Mouse (Mus musculus): ENCODE measurements around the gene Apobec1. TPM values are rescaled to one million over a fixed set of nuclear protein-coding genes. Genes with fewer than 3 reads are reported as not detected.
"Not testable (repeated sequence)": the region's sequence is repeated elsewhere in the genome, so short reads cannot be mapped to it uniquely, and the experiment has no call there.

Gene Apobec1
- polyA plus RNA-seq, 1 experiment from 2014 or later, result 5.5 TPM

DNA sequence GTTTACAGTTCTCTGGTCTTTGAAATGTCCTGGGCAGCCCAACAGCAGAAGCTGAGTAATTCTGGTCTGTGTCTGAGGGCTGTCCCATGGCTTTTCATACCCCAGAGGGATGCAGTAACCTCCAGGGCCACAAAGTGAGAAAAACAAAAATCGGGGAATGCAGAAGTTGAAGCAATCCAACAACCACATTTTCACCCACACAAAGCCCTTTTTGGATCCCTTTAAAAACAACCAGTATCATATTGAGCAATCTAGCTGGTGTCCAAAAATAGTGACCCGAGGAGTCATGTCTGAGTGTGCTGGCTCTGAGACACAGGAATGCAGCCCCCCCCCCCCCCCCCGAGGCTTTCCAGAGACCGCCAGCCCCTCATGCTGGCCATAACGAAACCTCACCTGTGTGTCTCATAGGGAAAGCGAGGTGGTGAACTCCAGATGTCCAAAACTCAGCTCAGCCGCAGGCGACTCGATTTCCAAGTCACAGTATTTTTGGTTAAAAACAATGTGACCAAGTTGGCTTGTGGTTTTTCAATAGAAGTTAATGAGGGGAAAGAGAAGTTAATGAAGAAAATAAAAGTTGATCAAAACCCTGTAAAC is 56.9 kb downstream of the Apobec1 start:
- no peaks in the 10 kb centered on the region for H3K4me1 ChIP-seq (ENCODE audit: control insufficient read depth, insufficient read depth, low read length)
- H3K4me2 ChIP-seq (ENCODE audit: low read depth, low read length), result no peak overlapping the region
- H3K9me3 ChIP-seq (ENCODE audit: control insufficient read depth, low read length), result no peaks in the 10 kb centered on the region
- 54% methylated on average over 9 of the region's 9 CpGs for WGBS
- H3K36me3 ChIP-seq (ENCODE audit: control insufficient read depth, insufficient read depth, low read length), result no peaks in the 10 kb centered on the region
- H3K4me3 ChIP-seq (ENCODE audit: low read depth, low read length), result no peak overlapping the region
- no peak for ATAC-seq (ENCODE audit: low read depth)
- no peak overlapping the region for H3K9ac ChIP-seq (ENCODE audit: low read depth, low read length)
- no peak for DNase-seq (ENCODE audit: low spot score)
- H3K27ac ChIP-seq (replicated peaks; ENCODE audit: low read depth, low read length), result no peak overlapping the region
- H3K27me3 ChIP-seq (replicated peaks; ENCODE audit: control insufficient read depth, insufficient read depth, low read length), result no peaks in the 10 kb centered on the region

DNA sequence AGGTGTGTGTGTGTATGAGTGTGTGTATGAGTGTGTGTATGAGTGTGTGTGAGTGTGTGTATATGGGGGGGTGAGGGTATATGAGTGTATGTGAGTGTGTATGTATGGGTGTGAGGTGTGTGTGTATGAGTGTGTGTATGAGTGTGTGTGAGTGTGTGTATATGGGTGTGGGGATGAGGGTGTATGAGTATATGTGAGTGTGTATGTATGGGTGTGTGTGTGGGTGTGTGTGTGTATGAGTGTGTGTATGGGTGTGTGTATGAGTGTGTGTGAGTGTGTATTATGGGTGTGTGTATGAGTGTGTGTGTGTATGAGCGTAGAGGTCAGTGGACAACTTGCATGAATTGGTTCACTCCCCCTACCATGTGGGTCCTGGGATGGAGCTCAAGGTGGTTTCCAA is 57.6 kb downstream of the Apobec1 start:
- DNase-seq (ENCODE audit: low spot score) (no peak), ATAC-seq (ENCODE audit: low read depth) (no peak)
- Histone ChIP-seq H3K4me1 (ENCODE audit: control insufficient read depth, insufficient read depth, low read length) (no peaks in the 10 kb centered on the region), H3K36me3 (ENCODE audit: control insufficient read depth, insufficient read depth, low read length) (no peaks in the 10 kb centered on the region), H3K4me2 (ENCODE audit: low read depth, low read length) (no peak overlapping the region), H3K4me3 (ENCODE audit: low read depth, low read length) (no peak overlapping the region), H3K27ac (replicated peaks; ENCODE audit: low read depth, low read length) (no peak overlapping the region), H3K27me3 (replicated peaks; ENCODE audit: control insufficient read depth, insufficient read depth, low read length) (no peaks in the 10 kb centered on the region), H3K9ac (ENCODE audit: low read depth, low read length) (no peak overlapping the region), H3K9me3 (ENCODE audit: control insufficient read depth, low read length) (no peaks in the 10 kb centered on the region)
- WGBS, result 100% methylated on average over 1 of the region's 1 CpGs

DNA sequence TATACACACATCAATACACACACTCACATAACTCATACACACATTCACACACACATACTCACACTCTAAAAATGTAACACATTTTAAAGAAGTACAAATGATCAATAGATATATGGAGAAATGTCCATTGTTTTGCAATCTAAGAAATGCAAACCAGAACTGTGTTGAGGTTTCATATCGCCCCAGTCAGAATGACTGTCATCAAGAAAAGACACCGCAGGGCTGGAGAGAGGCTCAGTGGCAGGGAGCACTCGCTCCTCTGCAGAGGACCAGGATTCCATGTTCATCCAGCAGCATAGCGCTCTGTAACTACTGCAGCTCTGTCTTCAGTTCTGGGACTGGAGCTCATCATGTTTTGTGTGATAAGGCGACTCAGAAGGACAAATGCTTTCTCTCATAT is 58.7 kb downstream of the Apobec1 start:
- Histone ChIP-seq H3K27me3 (replicated peaks; ENCODE audit: control insufficient read depth, insufficient read depth, low read length) (no peaks in the 10 kb centered on the region), H3K4me2 (ENCODE audit: low read depth, low read length) (no peak overlapping the region), H3K4me3 (ENCODE audit: low read depth, low read length) (no peak overlapping the region), H3K4me1 (ENCODE audit: control insufficient read depth, insufficient read depth, low read length) (no peaks in the 10 kb centered on the region), H3K9me3 (ENCODE audit: control insufficient read depth, low read length) (no peaks in the 10 kb centered on the region), H3K27ac (replicated peaks; ENCODE audit: low read depth, low read length) (no peak overlapping the region), H3K9ac (ENCODE audit: low read depth, low read length) (no peak overlapping the region), H3K36me3 (ENCODE audit: control insufficient read depth, insufficient read depth, low read length) (no peaks in the 10 kb centered on the region)
- DNase-seq (ENCODE audit: low spot score), result no peak
- 79% methylated on average over 5 of the region's 5 CpGs for WGBS
- no peak for ATAC-seq (ENCODE audit: low read depth)

DNA sequence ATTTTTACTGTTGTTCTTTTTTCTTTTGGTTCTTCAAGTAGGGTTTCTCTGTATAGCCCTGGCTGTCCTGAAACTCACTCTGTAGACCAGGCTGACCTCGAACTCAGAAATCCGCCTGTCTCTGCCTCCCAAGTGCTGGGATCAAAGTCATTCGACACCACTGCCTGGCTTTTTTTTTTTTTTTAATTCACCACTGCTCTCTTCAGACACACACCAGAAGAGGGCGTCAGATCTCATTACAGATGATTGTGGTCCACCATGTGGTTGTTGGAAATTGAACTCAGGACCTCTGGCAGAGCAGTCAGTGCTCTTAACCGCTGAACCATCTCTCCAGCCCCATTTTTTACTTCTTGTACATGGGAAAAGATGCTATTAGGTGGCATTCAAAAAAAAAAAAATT is 59.8 kb downstream of the Apobec1 start:
- not testable (repeated sequence) for H3K27ac ChIP-seq (replicated peaks; ENCODE audit: low read depth, low read length); H3K4me2 ChIP-seq (ENCODE audit: low read depth, low read length); H3K4me1 ChIP-seq (ENCODE audit: control insufficient read depth, insufficient read depth, low read length); H3K36me3 ChIP-seq (ENCODE audit: control insufficient read depth, insufficient read depth, low read length); DNase-seq (ENCODE audit: low spot score); H3K4me3 ChIP-seq (ENCODE audit: low read depth, low read length); H3K9me3 ChIP-seq (ENCODE audit: control insufficient read depth, low read length); H3K27me3 ChIP-seq (replicated peaks; ENCODE audit: control insufficient read depth, insufficient read depth, low read length); H3K9ac ChIP-seq (ENCODE audit: low read depth, low read length); ATAC-seq (ENCODE audit: low read depth)
- 76% methylated on average over 5 of the region's 5 CpGs for WGBS

DNA sequence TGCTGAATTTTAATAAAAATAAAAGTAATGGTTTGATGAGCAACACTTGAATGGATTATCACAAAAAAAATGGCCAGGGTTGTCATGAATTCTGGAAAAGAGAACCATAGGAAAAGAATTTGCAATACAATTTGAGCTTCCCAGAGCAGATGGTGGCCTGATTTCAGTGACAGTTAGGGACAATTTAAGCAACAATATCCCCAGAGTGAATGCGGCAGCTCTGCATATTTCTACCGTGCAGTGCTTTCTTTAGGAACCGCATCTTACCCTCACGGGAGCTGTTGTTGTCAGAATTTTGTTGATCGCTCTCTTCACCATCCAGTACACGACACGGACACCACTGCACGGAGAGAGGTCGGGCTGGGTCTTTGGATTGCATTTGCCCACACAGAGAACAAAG is 62.7 kb downstream of the Apobec1 start:
- no peak overlapping the region for H3K9ac ChIP-seq (ENCODE audit: low read depth, low read length)
- H3K4me1 ChIP-seq (ENCODE audit: control insufficient read depth, insufficient read depth, low read length), result no peaks in the 10 kb centered on the region
- H3K36me3 ChIP-seq (ENCODE audit: control insufficient read depth, insufficient read depth, low read length), result no peaks in the 10 kb centered on the region
- H3K27me3 ChIP-seq (replicated peaks; ENCODE audit: control insufficient read depth, insufficient read depth, low read length), result no peaks in the 10 kb centered on the region
- 80% methylated on average over 9 of the region's 9 CpGs for WGBS
- no peak overlapping the region for H3K4me2 ChIP-seq (ENCODE audit: low read depth, low read length)
- no peak overlapping the region for H3K4me3 ChIP-seq (ENCODE audit: low read depth, low read length)
- H3K27ac ChIP-seq (replicated peaks; ENCODE audit: low read depth, low read length), result no peak overlapping the region
- no peaks in the 10 kb centered on the region for H3K9me3 ChIP-seq (ENCODE audit: control insufficient read depth, low read length)
- no peak for ATAC-seq (ENCODE audit: low read depth)
- no peak for DNase-seq (ENCODE audit: low spot score)

DNA sequence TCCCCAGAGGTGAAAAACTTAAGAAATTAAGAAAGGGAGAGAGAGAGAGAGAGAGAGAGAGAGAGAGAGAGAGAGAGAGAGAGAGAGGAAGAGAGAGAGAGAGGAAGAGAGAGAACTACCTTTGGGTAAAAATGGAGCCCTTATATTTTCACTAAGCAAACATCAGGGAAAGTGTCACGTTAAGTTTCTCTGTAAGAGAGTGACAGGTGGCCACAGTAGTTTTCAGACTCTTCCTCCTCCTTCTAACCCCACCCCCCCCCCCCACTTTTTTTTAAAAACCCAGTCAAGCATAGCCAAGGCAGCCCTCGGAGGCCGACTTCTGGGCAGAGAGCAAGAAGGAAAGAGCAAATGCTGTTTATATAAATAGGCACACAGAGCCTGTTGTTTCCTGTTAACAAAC is 68.2 kb downstream of the Apobec1 start:
- DNase-seq (ENCODE audit: low spot score), result no peak

DNA sequence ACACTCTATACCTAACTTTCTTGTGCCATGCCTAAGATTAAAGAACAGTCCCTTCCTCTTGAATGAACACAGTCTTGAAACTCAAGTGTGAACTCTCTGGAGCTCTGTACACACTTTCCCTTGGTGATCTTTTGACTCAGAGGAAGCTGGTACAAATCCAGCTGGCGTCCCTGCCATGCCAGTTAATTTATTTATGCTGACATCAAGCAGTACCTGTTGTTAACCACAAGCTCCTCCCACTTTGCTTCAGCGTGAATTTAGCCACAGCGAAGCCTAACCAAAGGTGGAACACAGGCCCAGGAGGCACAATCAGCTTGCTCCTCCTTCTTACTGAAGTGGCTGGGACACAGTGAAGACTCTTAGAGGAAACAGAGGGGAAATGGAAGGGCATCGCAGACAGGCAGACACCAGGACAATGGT is 69.4 kb downstream of the Apobec1 start:
- H3K27ac ChIP-seq (replicated peaks; ENCODE audit: low read depth, low read length), result no peak overlapping the region
- no peaks in the 10 kb centered on the region for H3K9me3 ChIP-seq (ENCODE audit: control insufficient read depth, low read length)
- WGBS, result 10% methylated on average over 4 of the region's 4 CpGs
- no peak overlapping the region for H3K4me3 ChIP-seq (ENCODE audit: low read depth, low read length)
- ATAC-seq (ENCODE audit: low read depth) (peak; percentile 75; the same call in 1 of the 2 replicates), DNase-seq (ENCODE audit: low spot score) (peak; percentile 63)
- H3K36me3 ChIP-seq (ENCODE audit: control insufficient read depth, insufficient read depth, low read length), result no peaks in the 10 kb centered on the region
- H3K27me3 ChIP-seq (replicated peaks; ENCODE audit: control insufficient read depth, insufficient read depth, low read length), result no peaks in the 10 kb centered on the region
- peak overlapping the region; percentile 39; the same call in 1 of the 2 replicates for H3K9ac ChIP-seq (ENCODE audit: low read depth, low read length)
- H3K4me1 ChIP-seq (ENCODE audit: control insufficient read depth, insufficient read depth, low read length), result no peaks in the 10 kb centered on the region
- peak overlapping the region; percentile 39; the same call in 1 of the 2 replicates for H3K4me2 ChIP-seq (ENCODE audit: low read depth, low read length)

More for the DNA sequence above, 68.2 kb downstream of the Apobec1 start:
- Histone ChIP-seq H3K4me3 (ENCODE audit: low read depth, low read length) (no peak overlapping the region), H3K4me2 (ENCODE audit: low read depth, low read length) (no peak overlapping the region), H3K9ac (ENCODE audit: low read depth, low read length) (no peak overlapping the region), H3K9me3 (ENCODE audit: control insufficient read depth, low read length) (no peaks in the 10 kb centered on the region), H3K36me3 (ENCODE audit: control insufficient read depth, insufficient read depth, low read length) (no peaks in the 10 kb centered on the region), H3K27ac (replicated peaks; ENCODE audit: low read depth, low read length) (no peak overlapping the region), H3K27me3 (replicated peaks; ENCODE audit: control insufficient read depth, insufficient read depth, low read length) (no peaks in the 10 kb centered on the region), H3K4me1 (ENCODE audit: control insufficient read depth, insufficient read depth, low read length) (no peaks in the 10 kb centered on the region)
- no peak for ATAC-seq (ENCODE audit: low read depth)
- WGBS, result 27% methylated on average over 3 of the region's 3 CpGs

DNA sequence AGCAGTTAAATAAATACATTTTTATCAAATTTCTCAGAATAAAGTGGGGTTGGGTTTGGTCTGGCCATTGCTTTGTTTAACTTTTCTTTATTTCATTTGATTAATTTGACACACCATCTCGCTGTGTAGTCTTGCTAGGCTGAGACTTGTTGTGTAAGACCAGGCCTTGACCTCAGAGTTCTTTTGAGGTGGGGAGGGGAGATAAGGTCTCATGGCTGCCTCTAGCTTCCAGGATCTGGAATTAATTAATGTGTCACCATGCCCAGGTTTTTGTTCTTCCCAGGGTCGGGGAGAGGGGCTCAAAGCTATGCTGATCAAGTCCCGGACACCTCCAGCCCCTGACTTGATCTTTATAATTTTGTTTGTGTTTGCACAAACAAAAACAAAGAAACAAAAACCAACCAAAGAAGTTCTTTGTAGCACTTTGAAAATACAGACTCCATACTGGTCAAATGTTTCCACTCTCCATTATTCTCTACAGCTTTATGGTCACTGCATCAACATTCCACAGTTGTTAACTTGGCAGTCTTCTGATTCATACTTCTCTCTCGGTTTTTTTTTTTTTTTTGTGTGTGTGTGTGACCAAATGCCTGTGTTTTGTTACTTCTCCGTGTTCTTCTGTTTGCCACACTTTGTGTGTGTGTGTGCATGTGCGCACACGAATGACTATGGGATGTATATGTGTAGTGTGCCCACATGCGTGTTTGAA is 70.6 kb downstream of the Apobec1 start:
- no peaks in the 10 kb centered on the region for H3K27me3 ChIP-seq (replicated peaks; ENCODE audit: control insufficient read depth, insufficient read depth, low read length)
- H3K27ac ChIP-seq (replicated peaks; ENCODE audit: low read depth, low read length), result no peak overlapping the region
- DNase-seq (ENCODE audit: low spot score) (no peak), ATAC-seq (ENCODE audit: low read depth) (no peak)
- H3K36me3 ChIP-seq (ENCODE audit: control insufficient read depth, insufficient read depth, low read length), result no peaks in the 10 kb centered on the region
- 57% methylated on average over 8 of the region's 8 CpGs for WGBS
- no peak overlapping the region for H3K9ac ChIP-seq (ENCODE audit: low read depth, low read length)
- no peaks in the 10 kb centered on the region for H3K4me1 ChIP-seq (ENCODE audit: control insufficient read depth, insufficient read depth, low read length)
- H3K4me2 ChIP-seq (ENCODE audit: low read depth, low read length), result no peak overlapping the region
- H3K9me3 ChIP-seq (ENCODE audit: control insufficient read depth, low read length), result no peaks in the 10 kb centered on the region
- H3K4me3 ChIP-seq (ENCODE audit: low read depth, low read length), result no peak overlapping the region

DNA sequence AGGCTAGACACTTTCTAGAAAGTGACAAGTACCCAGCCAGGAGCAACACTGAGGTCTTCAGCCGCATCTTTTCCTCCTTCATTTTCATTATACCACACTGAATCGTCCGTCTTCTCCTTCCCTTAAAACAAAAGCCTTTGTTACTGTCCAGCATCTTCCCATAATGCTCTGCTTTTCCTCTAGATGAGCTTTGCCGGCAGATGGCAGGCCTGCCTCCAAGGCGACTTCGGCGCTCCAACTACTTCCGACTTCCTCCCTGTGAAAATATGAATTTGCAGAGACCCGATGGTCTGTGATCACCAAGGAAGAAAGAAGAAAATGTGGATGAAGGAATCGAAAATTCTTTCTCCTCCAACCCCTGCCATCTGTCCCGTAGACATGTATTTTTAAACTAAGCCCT is 74.1 kb downstream of the Apobec1 start:
- no peak overlapping the region for H3K4me2 ChIP-seq (ENCODE audit: low read depth, low read length)
- ATAC-seq (ENCODE audit: low read depth) (no peak), DNase-seq (ENCODE audit: low spot score) (no peak)
- H3K36me3 ChIP-seq (ENCODE audit: control insufficient read depth, insufficient read depth, low read length), result no peaks in the 10 kb centered on the region
- no peak overlapping the region for H3K4me3 ChIP-seq (ENCODE audit: low read depth, low read length)
- 76% methylated on average over 11 of the region's 11 CpGs for WGBS
- H3K27me3 ChIP-seq (replicated peaks; ENCODE audit: control insufficient read depth, insufficient read depth, low read length), result no peaks in the 10 kb centered on the region
- H3K9me3 ChIP-seq (ENCODE audit: control insufficient read depth, low read length), result no peaks in the 10 kb centered on the region
- H3K27ac ChIP-seq (replicated peaks; ENCODE audit: low read depth, low read length), result no peak overlapping the region
- no peak overlapping the region for H3K9ac ChIP-seq (ENCODE audit: low read depth, low read length)
- no peaks in the 10 kb centered on the region for H3K4me1 ChIP-seq (ENCODE audit: control insufficient read depth, insufficient read depth, low read length)

Measured in embryonic facial prominence, embryonic 14.5 days (tissue).